Mouse (Mus musculus): ENCODE data around the gene Napepld. TPM values are rescaled to one million over a fixed set of nuclear protein-coding genes. Genes with fewer than 3 reads are reported as not detected.
A peak's percentile ranks its signal among the peaks of the same experiment; 100 is the strongest.
"Not testable (repeated sequence)": the region's sequence is repeated elsewhere in the genome, so short reads cannot be mapped to it uniquely, and the experiment has no call there.

The Napepld gene
- total RNA-seq, 2 experiments from 2014 or later, result 28.4 to 34.7 TPM

DNA sequence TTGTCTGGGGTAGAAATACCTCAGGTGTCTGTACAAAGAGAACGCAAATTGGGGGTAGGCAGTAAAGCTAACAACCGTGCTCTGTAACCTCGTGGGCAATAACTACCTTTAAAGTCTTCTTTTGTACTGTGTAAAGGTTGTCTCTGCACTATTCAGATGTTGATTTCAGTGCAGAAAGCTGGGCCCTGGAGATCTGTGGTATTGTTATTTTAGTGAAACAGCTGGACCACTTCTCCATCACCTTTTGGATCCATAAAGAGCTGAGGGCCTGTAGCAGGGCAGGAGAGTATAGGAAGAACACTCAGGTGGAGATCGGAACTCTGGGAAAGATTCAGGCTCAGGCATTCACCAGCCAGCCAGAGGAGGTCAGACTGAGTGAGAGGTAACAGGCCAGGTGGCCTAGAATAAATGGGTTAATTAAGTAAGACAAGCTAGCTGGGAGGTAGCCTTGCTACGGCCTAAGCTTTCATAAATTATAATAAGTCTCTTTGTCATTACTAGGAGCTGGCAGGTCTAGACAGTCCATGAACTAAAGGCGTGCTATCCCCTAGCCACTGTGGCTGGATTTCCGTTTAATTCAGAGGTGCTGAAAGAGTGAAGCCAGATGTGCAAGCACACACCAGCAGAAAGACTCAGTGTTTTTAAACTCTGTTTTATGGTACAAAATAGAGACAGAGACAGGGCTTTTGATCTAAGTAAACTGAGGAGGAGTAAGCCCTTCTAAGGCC is 49.1 kb downstream of the Napepld start:
- no peak for TF ChIP-seq CTCF (conservative IDR thresholded peaks at IDR 0.05)
- Histone ChIP-seq H3K4me3 (no peak overlapping the region), H3K27ac (no peak overlapping the region)
- DNase-seq (ENCODE audit: low spot score in 2 of 2), result no peak

DNA sequence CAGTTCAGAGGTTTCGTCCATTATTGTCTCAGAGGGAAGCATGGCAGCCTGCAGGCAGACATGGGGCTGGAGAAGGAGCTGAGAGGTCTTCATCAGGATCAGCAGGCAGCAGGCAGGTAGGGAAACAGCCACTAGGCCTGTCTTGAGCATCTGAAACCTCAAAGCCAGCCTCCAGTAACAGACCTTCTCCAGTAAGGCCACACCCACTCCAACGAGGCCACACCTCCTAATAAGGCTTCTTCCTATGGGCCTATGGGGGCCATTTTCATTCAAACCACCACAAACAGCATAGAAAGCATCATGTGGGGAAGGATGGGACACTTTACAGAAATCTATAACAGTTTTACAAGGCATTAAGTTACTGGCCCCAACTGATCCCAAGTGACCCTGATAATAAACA is 50.5 kb downstream of the Napepld start:
- DNase-seq (ENCODE audit: low spot score in 2 of 2), result no peak
- no peak for TF ChIP-seq CTCF (conservative IDR thresholded peaks at IDR 0.05)
- Histone ChIP-seq H3K4me3 (no peak overlapping the region), H3K27ac (no peak overlapping the region)

GRCm38 (mm10) chr5:21646133-21646491 is 55.1 kb downstream of the Napepld start:
- Histone ChIP-seq H3K27ac (peak overlapping the region; percentile 91), H3K4me3 (peak overlapping the region; percentile 88)
- no peak for TF ChIP-seq CTCF (conservative IDR thresholded peaks at IDR 0.05)
- no peak for DNase-seq (ENCODE audit: low spot score in 2 of 2)

- Histone ChIP-seq H3K4me3 (peak within 1 kb of the TSS; percentile 88), H3K27ac (peak within 1 kb of the TSS; percentile 91)
- peak; percentile 78 to 86 for DNase-seq (ENCODE audit: low spot score in 2 of 2)
- peak; percentile 32 for TF ChIP-seq CTCF (conservative IDR thresholded peaks at IDR 0.05)
Measured at GRCm38 (mm10) chr5:21645439-21646132, 55.6 kb downstream of the Napepld start, which contains the start of the genes Fbxl13 and Armc10. Fbxl13 (minus strand) TSS chr5:21645634. Armc10 (plus strand) TSS chr5:21645813.

- Histone ChIP-seq H3K4me3 (peak overlapping the region; percentile 88), H3K27ac (peak overlapping the region; percentile 65)
- DNase-seq (ENCODE audit: low spot score in 2 of 2), result peak in 1 of 2 experiments; percentile 35
- peak; percentile 51 for TF ChIP-seq CTCF (conservative IDR thresholded peaks at IDR 0.05)
Measured at GRCm38 (mm10) chr5:21644891-21645438, 56.2 kb downstream of the Napepld start.

GRCm38 (mm10) chr5:21643606-21644005 is 57.6 kb downstream of the Napepld start:
- TF ChIP-seq CTCF (conservative IDR thresholded peaks at IDR 0.05), result no peak
- no peak overlapping the region for H3K27ac ChIP-seq
- no peak overlapping the region for H3K4me3 ChIP-seq
- no peak for DNase-seq (ENCODE audit: low spot score in 2 of 2)

DNA sequence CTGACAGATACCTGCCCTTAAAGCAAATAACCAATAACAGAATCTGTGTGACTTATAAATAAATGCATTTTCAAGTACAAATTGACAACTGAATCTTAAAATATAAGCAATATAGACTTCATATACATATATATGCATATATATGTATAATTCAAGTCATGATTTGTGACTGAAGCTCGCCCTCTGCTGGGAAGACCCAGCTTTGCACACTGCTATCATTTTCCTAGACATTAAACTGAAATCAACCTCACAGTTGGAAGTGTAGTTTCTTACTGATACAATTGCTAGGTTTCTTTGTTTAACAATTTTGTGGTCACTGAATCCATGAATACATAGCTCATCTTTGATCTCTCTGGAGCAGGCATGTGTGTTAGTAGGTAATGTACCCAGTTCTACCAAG is 60.2 kb downstream of the Napepld start:
- DNase-seq (ENCODE audit: low spot score in 2 of 2), result peak in 1 of 2 experiments; percentile 65
- peak; percentile 94 for TF ChIP-seq CTCF (conservative IDR thresholded peaks at IDR 0.05)
- Histone ChIP-seq H3K27ac (no peak overlapping the region), H3K4me3 (no peak overlapping the region)

DNA sequence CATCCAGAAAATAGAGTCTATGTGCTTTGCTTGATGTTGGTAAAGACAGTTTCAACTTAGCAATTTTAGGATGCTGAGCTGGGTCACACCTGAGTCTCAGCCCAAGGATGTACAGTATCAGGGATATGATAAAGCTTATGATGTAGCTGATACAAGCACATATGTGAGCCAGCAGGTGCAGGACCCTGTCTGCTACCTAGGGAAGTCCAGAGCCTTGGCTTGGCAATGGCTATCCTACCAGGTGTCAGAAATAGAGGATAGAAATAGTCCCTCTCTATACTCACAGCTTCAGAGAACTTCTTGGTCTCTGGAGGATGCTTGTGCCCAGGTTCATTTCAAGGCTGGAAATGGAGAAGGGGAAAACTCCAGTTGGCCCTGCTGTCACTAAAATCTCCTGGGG is 75.3 kb downstream of the Napepld start:
- H3K27ac ChIP-seq, result no peak overlapping the region
- no peak overlapping the region for H3K4me3 ChIP-seq
- TF ChIP-seq CTCF (conservative IDR thresholded peaks at IDR 0.05), result no peak
- no peak for DNase-seq (ENCODE audit: low spot score in 2 of 2)

DNA sequence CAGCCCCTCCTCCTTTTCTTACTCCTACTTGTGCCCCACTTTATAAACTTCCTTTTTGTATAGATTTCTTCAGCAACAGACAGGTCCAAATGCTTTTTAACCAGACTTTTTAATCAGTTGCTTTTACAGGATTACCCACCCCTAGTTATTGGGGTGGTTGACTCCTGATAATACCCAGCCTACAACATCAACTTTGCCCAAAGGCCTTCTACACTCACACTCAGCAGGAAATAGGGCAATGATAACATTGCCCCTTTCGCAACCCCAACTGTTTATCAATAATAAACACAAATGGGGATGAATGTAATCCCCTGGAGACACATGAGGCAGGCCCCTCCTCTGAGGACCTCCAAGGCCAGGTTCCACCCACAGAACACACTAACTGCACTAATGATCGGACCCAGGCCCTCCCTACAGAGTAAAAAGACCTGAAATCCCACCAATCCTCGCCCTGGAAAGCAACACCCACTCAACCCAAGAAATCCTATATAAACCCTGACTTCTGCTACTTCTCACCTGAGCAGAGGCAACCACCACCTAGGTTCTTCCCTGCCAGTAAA is 84.7 kb downstream of the Napepld start:
- no peak for TF ChIP-seq CTCF (conservative IDR thresholded peaks at IDR 0.05)

GRCm38 (mm10) chr5:21614299-21614698 is 86.9 kb downstream of the Napepld start:
- H3K4me3 ChIP-seq; H3K27ac ChIP-seq; DNase-seq (ENCODE audit: low spot score in 2 of 2): not testable (repeated sequence)

More for the DNA sequence above, 84.7 kb downstream of the Napepld start:
- Histone ChIP-seq H3K4me3 (no peak overlapping the region), H3K27ac (no peak overlapping the region)
- no peak for DNase-seq (ENCODE audit: low spot score in 2 of 2)

Other genes starting within 250 kb of the Napepld start
- under 1 TPM; 0.23 to 0.47 TPM for gene Lrrc17, start 157.8 kb downstream of the Napepld start, total RNA-seq (2021)
- under 1 TPM; 0.29 to 0.41 TPM for gene Fbxl13, start 55.8 kb downstream of the Napepld start, total RNA-seq (2021)
- gene Armc10, start 55.6 kb downstream of the Napepld start, total RNA-seq (2021), result 10 to 100 TPM; 20.6 to 23.3 TPM
- 10 to 100 TPM; 72.9 to 73.9 TPM for gene Pmpcb, start 35.7 kb upstream of the Napepld start, total RNA-seq (2021)
- 10 to 100 TPM; 28.0 to 34.1 TPM for gene Dnajc2, start 83.9 kb upstream of the Napepld start, total RNA-seq (2021)
- gene Psmc2, start 83.9 kb upstream of the Napepld start, total RNA-seq (2021), result 100 to 1,000 TPM; 116 to 118 TPM
- gene Slc26a5, start 164.2 kb upstream of the Napepld start, total RNA-seq (2021), result not detected